ENCODE assay signal across 9 mouse cellular contexts in the genomic region with DNA sequence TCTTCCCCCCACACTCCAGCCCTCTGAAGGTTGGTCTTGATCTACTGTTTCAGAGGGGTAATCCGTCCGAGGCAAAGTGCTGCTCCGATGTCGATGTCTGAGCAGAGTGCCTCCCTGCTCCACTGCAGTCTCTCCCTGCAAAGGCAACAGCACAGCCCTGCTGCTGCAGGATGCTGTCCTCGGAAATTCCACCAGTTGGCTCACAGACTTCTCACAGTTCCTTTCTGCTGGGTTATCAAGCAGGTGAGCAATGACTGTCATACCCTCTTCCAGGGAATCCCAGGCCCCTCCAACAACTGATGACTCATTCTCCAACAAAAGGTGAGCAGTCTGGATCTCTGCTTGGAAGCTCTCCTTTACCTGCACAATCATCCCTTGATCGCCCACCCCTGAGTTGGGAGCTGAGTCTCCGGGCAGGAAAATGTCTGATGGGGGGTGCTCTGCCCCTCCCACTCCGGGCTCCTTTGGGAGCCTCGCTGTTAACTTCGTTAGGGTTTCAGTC.
DNase-seq lines count a peak whose midpoint lies in the region; ATAC-seq and TF ChIP-seq lines count a peak whose summit lies in the region.
"Had no signal": no experiment of that assay in that cellular context is flagged by ENCODE, and none has a peak within 500 bp of the region (broad histone marks: within the 10 kb centered on the region; RNA-seq: fewer than 3 reads in every experiment).

No protein-coding gene starts in this region.

- peak overlapping the region; percentile 54 for H3K4me3 ChIP-seq in layer of hippocampus, adult 2 months
- peak overlapping the region; percentile 6; the same call in 1 of the 2 replicates for H3K4me3 ChIP-seq in hindbrain, embryonic 11.5 days (ENCODE audit: low read depth, low read length)
- peak overlapping the region; percentile 24 for H3K4me3 ChIP-seq in midbrain, embryonic 14.5 days (replicated peaks; ENCODE audit: low read depth, low read length)

- WGBS in hindbrain, embryonic 11.5 days, result 44% methylated on average over 10 of the region's 10 CpGs
- WGBS in midbrain, embryonic 14.5 days, result 37% methylated on average over 10 of the region's 10 CpGs

- TF ChIP-seq CTCF in layer of hippocampus, adult 2 months (conservative IDR thresholded peaks at IDR 0.05), result peak; percentile 14; the same call in 1 of the 2 replicates

- H3K9me3 ChIP-seq in hindbrain, embryonic 11.5 days (ENCODE audit: control insufficient read depth, low read length), result no peaks in the 10 kb centered on the region
- H3K9me3 ChIP-seq in midbrain, embryonic 14.5 days (ENCODE audit: control insufficient read depth, low read length), result no peaks in the 10 kb centered on the region

- H3K27me3 ChIP-seq in hindbrain, embryonic 11.5 days (ENCODE audit: control insufficient read depth, insufficient read depth, low read length), result no peaks in the 10 kb centered on the region
- no peaks in the 10 kb centered on the region for H3K27me3 ChIP-seq in midbrain, embryonic 14.5 days (ENCODE audit: control insufficient read depth, insufficient read depth, low read length)
- H3K27me3 ChIP-seq: Patski had no signal

- no peak for ATAC-seq in hindbrain, embryonic 11.5 days (ENCODE audit: low FRiP score)
- peak; percentile 37; the same call in 1 of the 2 replicates for ATAC-seq in midbrain, embryonic 14.5 days (ENCODE audit: low FRiP score, low TSS enrichment)
- ATAC-seq: Patski had no signal

- H3K9ac ChIP-seq in hindbrain, embryonic 11.5 days (ENCODE audit: low read depth, low read length), result peak overlapping the region; percentile 23; the same call in 1 of the 2 replicates
- H3K9ac ChIP-seq in midbrain, embryonic 14.5 days (replicated peaks; ENCODE audit: low read length), result peak overlapping the region; percentile 9

- peaks cover 3% of the 10 kb centered on the region; the same call in 1 of the 2 replicates for H3K4me1 ChIP-seq in hindbrain, embryonic 11.5 days (replicated peaks; ENCODE audit: control insufficient read depth, insufficient read depth, low read length)
- H3K4me1 ChIP-seq in midbrain, embryonic 14.5 days (ENCODE audit: control insufficient read depth, insufficient read depth, low read length), result peaks cover 41% of the 10 kb centered on the region

- no peak for DNase-seq in layer of hippocampus, adult 2 months (ENCODE audit: low spot score in 2 of 2)
- DNase-seq in layer of hippocampus, adult 9-11 months, result no peak
- DNase-seq in cerebellum, postnatal 25 days, result peak; percentile 64 to 65
- peak; percentile 18 for DNase-seq in hindbrain, embryonic 11.5 days (ENCODE audit: low spot score)
- peak; percentile 39 for DNase-seq in midbrain, embryonic 14.5 days
- DNase-seq in ovary, postnatal 36 days (ENCODE audit: low spot score), result no peak
- no peak for DNase-seq in kidney, postnatal 25 days
- no peak for DNase-seq in spleen, postnatal 14 days (ENCODE audit: low spot score in 2 of 2)

- peak overlapping the region; percentile 90 for H3K27ac ChIP-seq in layer of hippocampus, adult 2 months
- H3K27ac ChIP-seq in hindbrain, embryonic 11.5 days (ENCODE audit: low read depth, low read length), result peak overlapping the region; percentile 59
- peak overlapping the region; percentile 72 for H3K27ac ChIP-seq in midbrain, embryonic 14.5 days (replicated peaks; ENCODE audit: low read depth, low read length)

- H3K4me2 ChIP-seq in hindbrain, embryonic 11.5 days (replicated peaks; ENCODE audit: low read depth, low read length), result peak overlapping the region; percentile 21; the same call in 1 of the 2 replicates
- H3K4me2 ChIP-seq in midbrain, embryonic 14.5 days (ENCODE audit: low read length), result peak overlapping the region; percentile 53

- no peaks in the 10 kb centered on the region for H3K36me3 ChIP-seq in hindbrain, embryonic 11.5 days (ENCODE audit: control insufficient read depth, insufficient read depth, low read length)
- H3K36me3 ChIP-seq in midbrain, embryonic 14.5 days (ENCODE audit: control insufficient read depth, insufficient read depth, low read length), result no peaks in the 10 kb centered on the region

Comparison
In these comparisons a context has a peak if more than half of its experiments do, and no peak if none do; other contexts are left out.
1. DNase-seq: peak in cerebellum, postnatal 25 days (2 of 2), hindbrain, embryonic 11.5 days (single experiment) and midbrain, embryonic 14.5 days (single experiment); none in layer of hippocampus, adult 2 months (0 of 2), layer of hippocampus, adult 9-11 months (single experiment), ovary, postnatal 36 days (single experiment), kidney, postnatal 25 days (0 of 2) and spleen, postnatal 14 days (0 of 2).
2. Peak in every context shown above with its lines, with median percentiles within 50 percentile points of each other: H3K27ac ChIP-seq and H3K4me3 ChIP-seq.